Mouse (Mus musculus) ES-E14 (cell line): ENCODE results near the gene Padi2.

Experiments used
- CHD2 ChIP-seq: IDR thresholded peaks from 2 replicates; pipeline ENCODE4 v1.6.1; 2014; ENCODE audit warnings: mild to moderate bottlenecking, low read depth, low read length, inconsistent platforms
- ZC3H11A ChIP-seq: IDR thresholded peaks from 2 replicates; pipeline ENCODE4 v1.6.1; 2012; ENCODE audit warnings: low read depth, mild to moderate bottlenecking, inconsistent platforms, low read length, borderline replicate concordance
- ZNF384 ChIP-seq: IDR thresholded peaks from 2 replicates; pipeline ENCODE4 v1.6.1; 2012; ENCODE audit warnings: low read depth, low read length, inconsistent platforms

- no peak for TF ChIP-seq ZC3H11A
- TF ChIP-seq CHD2, result no peak
- TF ChIP-seq ZNF384, result no peak
Measured at GRCm38 (mm10) chr4:140946048-140946447, 39.9 kb downstream of the Padi2 start.
